Mouse (Mus musculus): ENCODE measurements around the gene Nqo1.

- TF ChIP-seq CTCF (IDR thresholded peaks at IDR 0.05; ENCODE audit: insufficient read depth, low read length) (no peak), POLR2A (IDR thresholded peaks at IDR 0.05; ENCODE audit: borderline replicate concordance, extremely low read depth, low read depth, low read length) (no peak)
These were observed 2.9 kb upstream of the Nqo1 start for GRCm38 (mm10) chr8:107405935-107406334.

Measured in lung, adult 2 months (tissue).